Mouse (Mus musculus) cortical plate, adult 2 months (tissue): Measurements from ENCODE around the gene Vps39. TPM values are rescaled to one million over a fixed set of nuclear protein-coding genes. Genes with fewer than 3 reads are reported as not detected.

ENCODE experiments used
- H3K27ac ChIP-seq: fragments of 200-500 bp; 2 replicates; pipeline ENCODE4 v1.5.1; 2012; ENCODE audit warnings: low read length, control low read depth, inconsistent platforms; ENCODE audit not compliant: insufficient read depth
- H3K4me1 ChIP-seq: fragments of 200-500 bp; 2 replicates; pipeline ENCODE4 v1.6.1; 2011; ENCODE audit warnings: low read length; ENCODE audit not compliant: control insufficient read depth, insufficient read depth
- H3K4me3 ChIP-seq: fragments of 200-500 bp; 2 replicates; pipeline ENCODE4 v1.5.1; 2011; ENCODE audit warnings: mild to moderate bottlenecking, low read length, control low read depth; ENCODE audit not compliant: insufficient read depth
- CTCF ChIP-seq: fragments of 200-500 bp; IDR thresholded peaks from 2 replicates; pipeline ENCODE4 v1.5.1; 2011; ENCODE audit warnings: mild to moderate bottlenecking, control low read depth, low read length; ENCODE audit not compliant: insufficient read depth; ENCODE audit errors: extremely low read depth
- POLR2A ChIP-seq: fragments of 200-500 bp; IDR thresholded peaks from 2 replicates; pipeline ENCODE4 v1.6.1; 2011; ENCODE audit warnings: mild to moderate bottlenecking, low read length, control low read depth; ENCODE audit not compliant: insufficient read depth; ENCODE audit errors: extremely low read depth
- polyA plus RNA-seq: library from polyadenylated mRNA; depleted of rRNA; stranded (reverse); fragments of >200 nt; gene quantifications from 2 replicates; pipeline ENCODE4 v1.2.3, GENCODE M21; 2012; rRNA removed

Gene Vps39
- polyA plus RNA-seq, 1 experiment: 56.5 TPM

DNA sequence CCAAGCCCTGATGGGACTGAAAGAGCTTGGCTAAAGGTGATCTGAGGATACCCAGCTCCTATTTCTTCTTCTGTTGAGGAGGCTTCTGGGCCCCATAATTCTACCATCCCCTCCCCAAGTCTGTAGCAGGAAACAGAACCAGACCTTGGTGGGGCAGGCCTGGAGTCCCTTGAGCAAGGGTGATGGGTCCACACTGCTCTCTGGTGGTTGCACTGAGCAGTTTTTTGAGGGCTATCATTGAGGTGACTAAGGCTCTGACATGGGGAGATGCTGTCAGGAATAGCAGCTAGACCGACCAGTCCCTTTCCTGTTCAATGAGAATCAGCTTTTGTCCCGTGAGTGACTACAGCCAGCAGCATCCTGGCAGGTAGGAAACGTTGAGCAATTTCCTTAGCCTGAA lies 71.7 kb downstream of the Vps39 start:
- TF ChIP-seq CTCF: peak; percentile 18; the same call in 1 of the 2 replicates
- no peak for TF ChIP-seq POLR2A
- Histone ChIP-seq H3K4me3 (no peak overlapping the region), H3K27ac (no peak overlapping the region), H3K4me1 (no peaks in the 10 kb centered on the region)

DNA sequence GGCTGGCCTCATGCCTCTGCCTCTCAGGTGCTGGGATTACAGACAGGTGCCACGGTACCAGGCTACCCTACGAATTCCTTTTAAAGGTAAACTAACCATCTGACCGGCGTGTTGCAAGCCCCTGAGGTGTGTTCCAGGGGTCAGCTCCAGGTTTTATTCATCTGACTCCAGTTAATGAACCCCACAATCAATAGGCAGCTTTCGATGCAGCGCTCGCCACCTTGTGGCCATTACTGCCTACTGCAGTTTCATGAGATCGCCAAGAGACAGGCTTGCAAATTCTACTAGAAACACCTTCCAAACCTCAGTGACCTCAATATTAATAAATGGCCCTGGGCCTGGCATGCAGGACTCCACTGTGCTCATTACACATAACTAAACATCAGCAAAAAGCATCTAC lies 73.0 kb downstream of the Vps39 start:
- no peaks in the 10 kb centered on the region for H3K4me1 ChIP-seq
- TF ChIP-seq CTCF (peak; percentile 78), POLR2A (no peak)
- H3K4me3 ChIP-seq: no peak overlapping the region
- H3K27ac ChIP-seq: no peak overlapping the region

DNA sequence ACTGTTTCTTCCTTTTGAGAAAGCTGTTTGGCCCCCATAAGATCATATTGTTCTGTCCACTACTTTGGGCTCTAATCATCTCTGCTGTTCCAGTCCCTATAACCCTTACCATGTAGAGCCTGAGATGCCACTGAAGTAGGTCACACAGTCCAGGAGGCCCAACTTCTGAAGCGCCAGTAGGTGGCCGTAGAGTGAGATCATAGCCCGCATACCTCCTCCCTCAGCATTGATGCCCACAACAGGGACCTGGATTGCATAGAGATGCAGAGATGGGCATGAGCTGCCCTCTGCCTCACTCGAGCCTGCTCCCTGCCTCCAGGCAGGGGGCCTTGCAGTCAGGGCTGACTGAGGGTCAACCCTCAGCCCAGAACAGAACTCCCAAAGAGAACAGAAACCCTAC lies 76.0 kb downstream of the Vps39 start:
- Histone ChIP-seq H3K4me3 (no peak overlapping the region), H3K4me1 (no peaks in the 10 kb centered on the region), H3K27ac (no peak overlapping the region)
- TF ChIP-seq POLR2A (no peak), CTCF (no peak)

DNA sequence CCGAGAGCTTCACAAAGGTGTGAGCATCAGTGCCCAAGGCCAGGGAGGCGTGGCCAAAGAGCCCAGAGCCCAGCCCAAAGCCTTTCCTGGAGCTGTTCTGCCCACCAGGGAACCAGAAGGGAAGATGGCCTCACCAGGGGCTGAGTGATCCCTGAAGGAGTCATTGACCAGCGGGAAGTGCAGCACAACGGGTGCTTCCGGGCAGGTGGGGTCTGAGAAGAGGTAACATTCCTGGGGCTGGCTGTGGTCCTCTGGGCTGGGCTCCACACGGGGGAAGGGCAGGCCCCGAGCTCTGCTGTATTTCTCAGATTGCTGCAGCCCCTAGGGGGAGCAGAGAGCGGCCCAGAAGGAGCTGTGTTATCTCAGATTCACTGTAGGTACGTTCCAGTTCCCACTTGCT lies 84.3 kb downstream of the Vps39 start:
- H3K4me3 ChIP-seq: no peak overlapping the region
- no peak for TF ChIP-seq POLR2A
- TF ChIP-seq CTCF: peak; percentile 26; the same call in 1 of the 2 replicates
- H3K27ac ChIP-seq: no peak overlapping the region
- no peaks in the 10 kb centered on the region for H3K4me1 ChIP-seq

Other genes with a start within 250 kb of the Vps39 start
- gene Ehd4, start 198.5 kb downstream of the Vps39 start, polyA plus RNA-seq: 9.1 and 10.6 TPM in 2 replicates
- gene Pla2g4e, start 107.8 kb downstream of the Vps39 start, polyA plus RNA-seq: 17.2 and 20.5 TPM in 2 replicates
- gene Pla2g4d, start 63.9 kb downstream of the Vps39 start, polyA plus RNA-seq: 0.04 TPM in 2 replicates
- gene Pla2g4f, start 39.0 kb downstream of the Vps39 start, polyA plus RNA-seq: 0.10 and 0.11 TPM in 2 replicates
- 10.7 and 11.3 TPM in 2 replicates for gene Ganc, start 50.8 kb upstream of the Vps39 start, polyA plus RNA-seq
- gene Tmem87a, start 51.0 kb upstream of the Vps39 start, polyA plus RNA-seq: 22.4 and 24.4 TPM in 2 replicates
- 4.9 and 7.5 TPM in 2 replicates for gene Capn3, start 102.9 kb upstream of the Vps39 start, polyA plus RNA-seq
- 76.6 and 77.9 TPM in 2 replicates for gene Zfp106, start 210.7 kb upstream of the Vps39 start, polyA plus RNA-seq
- gene Snap23, start 214.5 kb upstream of the Vps39 start, polyA plus RNA-seq: 19.3 TPM in 2 replicates